Mouse (Mus musculus): ENCODE data around the gene Wdr41. TPM values are rescaled to one million over a fixed set of nuclear protein-coding genes. Genes with fewer than 3 reads are reported as not detected.
A peak's percentile ranks its signal among the peaks of the same experiment; 100 is the strongest.

Wdr41 gene
- 10 to 100 TPM; 22.1 to 23.6 TPM for total RNA-seq (2021)
- long read RNA-seq, experiment 1, partial matches to known transcripts, result 4 of 11 reads
- long read RNA-seq, experiment 1, other reads (novel, unspliced or antisense), result 7 of 11 reads
- long read RNA-seq, experiment 2, partial matches to known transcripts, result 17 of 17 reads
- long read RNA-seq, experiment 2, other reads (novel, unspliced or antisense), result 0 of 17 reads

DNA sequence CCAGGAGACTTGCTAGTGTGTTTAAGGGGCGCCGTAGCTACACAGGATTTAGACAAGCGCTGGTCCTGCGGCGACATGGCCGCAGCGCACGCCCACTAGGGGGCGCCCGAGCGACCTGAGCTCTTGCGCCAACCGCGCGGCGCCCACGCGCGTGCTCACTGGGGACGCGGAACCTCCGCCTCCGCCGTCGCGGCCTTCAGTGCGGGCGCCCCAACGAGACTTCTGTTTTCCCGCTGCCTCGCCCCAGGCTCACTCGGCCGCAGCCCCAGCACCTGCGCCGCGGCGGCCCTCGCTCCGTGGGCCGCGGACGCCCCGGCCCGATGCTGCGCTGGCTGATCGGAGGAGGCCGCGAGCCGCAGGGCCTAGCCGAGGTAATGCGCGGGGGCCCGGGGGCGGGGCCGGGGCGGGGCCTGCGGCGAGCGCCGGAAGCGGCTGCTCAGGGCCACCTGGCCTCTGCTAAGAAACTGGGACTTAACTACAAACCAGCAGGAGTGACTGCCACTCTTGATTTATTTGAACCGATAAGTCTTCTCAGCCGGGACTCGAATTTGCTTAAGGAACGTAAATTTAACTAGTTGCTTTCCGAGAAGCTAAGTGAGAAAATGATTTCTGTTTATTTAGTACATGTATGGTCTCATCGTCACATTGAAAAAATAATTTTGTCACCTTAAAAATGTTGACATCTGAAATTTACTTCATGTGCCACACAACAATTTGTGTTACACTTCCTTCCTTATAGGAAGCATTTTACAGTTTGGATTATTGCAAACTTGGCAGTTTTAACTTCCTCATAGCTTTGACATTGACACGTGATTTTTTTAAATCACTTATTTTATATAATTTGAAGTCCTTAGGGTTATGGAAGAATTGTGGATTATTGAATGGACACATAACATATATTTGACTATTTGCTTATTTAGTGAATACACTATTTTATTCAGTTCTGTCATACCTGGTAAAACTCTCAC is at the start of gene Wdr41:
Wdr41 (plus strand) TSS at position 126 of the 968 bp plus-strand sequence.
- DNase-seq (ENCODE audit: low spot score in 2 of 2), result peak; percentile 74 to 80

- DNase-seq (ENCODE audit: low spot score in 2 of 2), result no peak
These were observed 48.1 kb upstream of the Wdr41 start for GRCm38 (mm10) chr13:94928086-94928485.

DNA sequence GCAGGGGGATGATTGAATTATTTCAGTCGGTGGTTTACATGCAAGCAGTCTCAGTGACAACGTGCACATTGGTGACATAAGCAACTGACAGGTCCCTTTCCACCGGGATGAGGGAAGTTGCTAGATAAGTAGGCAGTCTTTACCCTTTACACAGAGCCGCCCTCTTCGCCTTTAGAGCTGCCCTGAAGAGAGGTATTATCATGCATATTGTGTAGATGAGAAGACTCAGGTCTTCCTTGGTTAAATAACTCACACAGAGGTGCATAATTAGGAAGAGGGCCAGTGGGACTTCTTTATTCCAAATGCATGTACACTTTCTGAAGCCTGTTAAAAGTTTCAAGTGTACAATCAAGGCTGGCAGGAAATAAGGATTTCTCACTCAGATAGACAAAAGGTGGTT is 37.7 kb upstream of the Wdr41 start:
- no peak for DNase-seq (ENCODE audit: low spot score in 2 of 2)

DNA sequence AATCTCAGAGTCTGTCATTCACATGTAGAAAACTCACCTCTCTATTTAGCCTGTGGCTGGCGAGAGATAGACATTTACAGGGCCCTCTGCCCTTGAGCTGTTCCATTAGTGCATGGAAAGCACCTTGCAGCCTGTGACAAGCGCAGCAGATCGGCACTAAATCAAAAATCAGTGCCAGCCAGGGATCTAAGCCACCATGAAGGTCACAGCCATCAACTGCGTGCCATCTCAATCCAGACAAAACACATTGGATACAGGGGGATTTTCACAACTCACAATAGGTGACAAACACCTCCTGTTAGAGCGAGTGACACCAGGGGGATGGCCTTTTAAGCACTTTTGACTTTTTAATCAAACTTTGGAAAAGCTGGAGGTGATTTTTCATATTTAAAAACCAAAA is 36.0 kb upstream of the Wdr41 start:
- DNase-seq (ENCODE audit: low spot score in 2 of 2), result no peak

- peak; percentile 25 to 33 for DNase-seq (ENCODE audit: low spot score in 2 of 2)
These were observed 34.9 kb upstream of the Wdr41 start for GRCm38 (mm10) chr13:94941230-94941629.

- no peak for DNase-seq (ENCODE audit: low spot score in 2 of 2)
These were observed 20.2 kb upstream of the Wdr41 start for GRCm38 (mm10) chr13:94955941-94956340.

DNA sequence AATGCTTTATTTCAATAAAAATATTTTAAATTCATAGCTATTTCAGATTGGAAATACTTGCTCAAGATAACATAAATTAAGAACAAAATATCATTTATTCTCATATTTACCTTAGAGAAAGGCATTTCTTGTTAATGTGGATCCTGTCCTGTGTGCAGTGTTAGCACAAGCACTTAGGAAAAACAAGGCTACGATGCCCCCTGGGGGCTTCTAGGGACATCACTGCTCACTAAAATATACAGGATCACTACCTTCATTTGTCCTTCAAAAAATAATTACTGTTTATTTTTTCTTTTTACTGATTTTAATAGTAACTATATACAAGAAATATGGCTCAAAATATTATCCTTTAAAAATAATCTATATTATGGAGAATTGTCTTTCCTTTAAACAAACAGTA is 18.2 kb upstream of the Wdr41 start:
- DNase-seq (ENCODE audit: low spot score in 2 of 2), result no peak

- DNase-seq (ENCODE audit: low spot score in 2 of 2), result no peak
These were observed 6.1 kb upstream of the Wdr41 start for GRCm38 (mm10) chr13:94969992-94970553.

- no peak for DNase-seq (ENCODE audit: low spot score in 2 of 2)
These were observed 321 bp upstream of the Wdr41 start for GRCm38 (mm10) chr13:94975828-94976218.

GRCm38 (mm10) chr13:94979081-94979480 is 2.9 kb downstream of the Wdr41 start:
- DNase-seq (ENCODE audit: low spot score in 2 of 2), result no peak

- no peak for DNase-seq (ENCODE audit: low spot score in 2 of 2)
These were observed 14.4 kb downstream of the Wdr41 start for GRCm38 (mm10) chr13:94990516-94990915.

- DNase-seq (ENCODE audit: low spot score in 2 of 2), result no peak
These were observed 31.1 kb downstream of the Wdr41 start for GRCm38 (mm10) chr13:95007281-95007680.

DNA sequence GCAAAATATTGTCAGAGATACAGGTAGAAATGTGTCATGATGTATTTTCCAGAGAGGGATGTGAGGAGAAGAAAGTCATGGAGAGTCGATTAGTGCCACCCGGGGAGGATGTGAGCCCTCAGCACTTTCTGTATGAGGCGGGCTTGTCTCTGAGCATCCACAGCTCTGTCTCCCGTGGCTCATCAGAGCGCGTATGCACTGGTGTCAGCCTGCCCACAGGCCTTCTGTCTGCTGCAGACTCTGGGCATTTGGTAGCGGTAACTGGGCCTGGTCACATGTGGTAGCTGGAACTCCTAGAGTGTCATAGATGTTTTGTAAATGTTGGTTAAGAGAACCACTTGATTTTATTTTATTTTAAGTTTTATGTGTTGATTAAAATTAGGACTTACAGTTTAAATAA is 33.1 kb downstream of the Wdr41 start:
- DNase-seq (ENCODE audit: low spot score in 2 of 2), result no peak

- DNase-seq (ENCODE audit: low spot score in 2 of 2), result no peak
These were observed 35.6 kb downstream of the Wdr41 start for GRCm38 (mm10) chr13:95011546-95012257.

DNA sequence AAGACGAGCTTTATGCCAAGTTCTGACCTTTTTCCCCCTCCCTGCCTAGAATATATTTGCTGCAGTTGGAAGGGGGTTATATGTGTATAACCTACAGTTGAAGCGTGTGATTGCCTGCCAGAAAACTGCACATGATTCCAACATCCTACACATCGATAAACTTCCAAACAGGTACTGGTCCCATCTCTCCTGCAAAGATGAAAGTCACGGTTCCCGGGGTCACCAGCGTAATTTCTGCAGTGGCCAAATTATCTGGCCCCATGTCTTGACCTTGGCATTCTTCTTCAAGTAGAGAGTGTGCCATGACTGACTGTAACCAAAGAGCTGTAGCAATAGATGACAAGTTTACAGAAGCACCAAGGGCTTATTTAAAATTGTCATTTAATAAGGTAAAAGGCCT is 41.1 kb downstream of the Wdr41 start:
- no peak for DNase-seq (ENCODE audit: low spot score in 2 of 2)

DNA sequence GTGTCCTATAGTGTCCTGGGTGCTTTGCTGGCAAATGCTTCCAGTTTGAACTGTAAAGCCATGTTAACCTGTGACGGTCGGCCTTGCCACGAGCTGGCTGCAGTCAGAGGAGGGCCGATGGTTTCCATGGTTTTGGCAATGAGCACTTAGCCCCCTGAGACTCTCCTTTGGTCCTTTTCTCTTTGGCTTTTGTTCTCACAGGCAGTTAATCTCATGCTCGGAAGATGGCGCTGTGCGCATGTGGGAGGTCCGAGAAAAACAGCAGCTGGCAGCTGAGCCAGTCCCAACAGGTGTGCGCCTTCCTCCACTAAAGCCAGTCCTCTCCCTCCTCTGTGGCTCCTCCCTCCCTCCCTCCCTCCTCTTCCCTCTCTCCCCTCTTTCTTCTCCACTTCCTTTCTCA is 41.8 kb downstream of the Wdr41 start:
- peak; percentile 18 to 56 for DNase-seq (ENCODE audit: low spot score in 2 of 2)

- no peak for DNase-seq (ENCODE audit: low spot score in 2 of 2)
These were observed 43.2 kb downstream of the Wdr41 start for GRCm38 (mm10) chr13:95019345-95019744.

DNA sequence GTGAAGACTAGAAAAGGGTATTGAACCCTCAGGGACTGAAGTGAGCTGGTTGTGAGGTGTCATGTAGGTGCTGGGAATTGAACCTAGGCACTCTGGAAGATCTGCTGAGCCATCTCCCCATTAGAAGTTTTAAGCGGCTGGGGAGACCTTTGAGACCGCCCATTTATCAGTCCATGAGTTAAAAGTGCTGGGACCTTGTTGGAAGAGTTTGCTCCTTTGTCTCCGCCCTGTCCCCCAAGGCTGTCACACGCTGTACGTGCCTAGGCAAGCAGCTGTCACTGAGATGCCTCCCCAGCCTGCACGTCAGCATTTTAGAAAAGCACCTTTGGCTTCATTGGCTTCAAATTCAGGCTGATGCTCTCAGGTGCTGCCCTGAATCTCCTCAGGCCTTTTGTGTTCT is 44.1 kb downstream of the Wdr41 start:
- DNase-seq (ENCODE audit: low spot score in 2 of 2), result no peak

GRCm38 (mm10) chr13:95030828-95031227 is 54.7 kb downstream of the Wdr41 start:
- no peak for DNase-seq (ENCODE audit: low spot score in 2 of 2)

- no peak for DNase-seq (ENCODE audit: low spot score in 2 of 2)
These were observed 56.1 kb downstream of the Wdr41 start for GRCm38 (mm10) chr13:95032127-95032831.

- DNase-seq (ENCODE audit: low spot score in 2 of 2), result no peak
These were observed 56.8 kb downstream of the Wdr41 start for GRCm38 (mm10) chr13:95032973-95033372.

All from adrenal gland, postnatal 4 days (tissue).